Mouse (Mus musculus) monocyte, adult 2 months (primary cell): ENCODE results near the gene Hadh.

Experiments
- DNase-seq, 2 experiments: peaks; one replicate each; pipeline ENCODE4 v3.0.0; 2022; ENCODE audit warnings: low spot score in 2 of 2, low read depth in 1 of 2

Hadh gene

GRCm38 (mm10) chr3:131271559-131272373, at the start of gene Hadh:
Gene Hadh, minus strand, starts transcription at chr3:131272101.
- peak; percentile 29 to 59 for DNase-seq

GRCm38 (mm10) chr3:131320184-131320583, 48.3 kb upstream of the Hadh start:
- DNase-seq, result peak in 1 of 2 experiments; percentile 55

- no peak for DNase-seq
Observed at GRCm38 (mm10) chr3:131318211-131318610, 46.3 kb upstream of the Hadh start.

- no peak for DNase-seq
Observed at GRCm38 (mm10) chr3:131317126-131317525, 45.2 kb upstream of the Hadh start.

- no peak for DNase-seq
Observed at GRCm38 (mm10) chr3:131315957-131316510, 44.1 kb upstream of the Hadh start.

- DNase-seq, result no peak
Observed at GRCm38 (mm10) chr3:131312340-131312739, 40.4 kb upstream of the Hadh start.

GRCm38 (mm10) chr3:131310572-131310971, 38.7 kb upstream of the Hadh start:
- DNase-seq, result no peak

- DNase-seq, result no peak
Observed at GRCm38 (mm10) chr3:131307811-131308210, 35.9 kb upstream of the Hadh start.

- DNase-seq, result no peak
Observed at GRCm38 (mm10) chr3:131306255-131306654, 34.4 kb upstream of the Hadh start.

GRCm38 (mm10) chr3:131303320-131303714, 31.4 kb upstream of the Hadh start:
- no peak for DNase-seq

GRCm38 (mm10) chr3:131302452-131303319, 30.8 kb upstream of the Hadh start, which contains the start of gene Cyp2u1:
Gene Cyp2u1, minus strand, starts transcription at chr3:131303227.
- peak; percentile 55 to 69 for DNase-seq

- no peak for DNase-seq
Observed at GRCm38 (mm10) chr3:131299908-131300307, 28.0 kb upstream of the Hadh start.

GRCm38 (mm10) chr3:131299078-131299477, 27.2 kb upstream of the Hadh start:
- DNase-seq, result no peak

- DNase-seq, result no peak
Observed at GRCm38 (mm10) chr3:131296893-131297292, 25.0 kb upstream of the Hadh start.

- no peak for DNase-seq
Observed at GRCm38 (mm10) chr3:131295513-131296200, 23.8 kb upstream of the Hadh start.

- DNase-seq, result no peak
Observed at GRCm38 (mm10) chr3:131294503-131294902, 22.6 kb upstream of the Hadh start.

- DNase-seq, result no peak
Observed at GRCm38 (mm10) chr3:131292959-131293358, 21.1 kb upstream of the Hadh start.

- no peak for DNase-seq
Observed at GRCm38 (mm10) chr3:131292349-131292748, 20.4 kb upstream of the Hadh start.

- no peak for DNase-seq
Observed at GRCm38 (mm10) chr3:131291890-131292289, 20.0 kb upstream of the Hadh start.

GRCm38 (mm10) chr3:131274151-131274550, 2.2 kb upstream of the Hadh start:
- DNase-seq, result no peak
